Mouse (Mus musculus) liver, embryonic 15.5 days (tissue): ENCODE measurements around the gene Psmd4. TPM values are rescaled to one million over a fixed set of nuclear protein-coding genes. Genes with fewer than 3 reads are reported as not detected.

Source experiments
- ATAC-seq: fragments of 200-750 bp; cut with Nextera tagmentation; 2 replicates; pipeline ENCODE4 v1.8.0; 2017; ENCODE audit warnings: moderate number of reproducible peaks, mild to moderate bottlenecking, moderate library complexity; ENCODE audit not compliant: insufficient read depth
- H3K27ac ChIP-seq: fragments of 300-500 bp; sonication (generic); replicated peaks from 2 replicates; pipeline ENCODE4 v1.5.1; 2015; ENCODE audit warnings: mild to moderate bottlenecking, inconsistent platforms
- H3K27me3 ChIP-seq: fragments of 300-500 bp; sonication (generic); 2 replicates; pipeline ENCODE4 v1.6.1; 2015; ENCODE audit warnings: mild to moderate bottlenecking, inconsistent platforms
- H3K36me3 ChIP-seq: fragments of 300-500 bp; sonication (generic); replicated peaks from 2 replicates; pipeline ENCODE4 v1.6.1; 2015; ENCODE audit warnings: moderate library complexity, mild to moderate bottlenecking, inconsistent platforms
- H3K4me1 ChIP-seq: fragments of 300-500 bp; sonication (generic); replicated peaks from 2 replicates; pipeline ENCODE4 v1.6.1; 2015; ENCODE audit warnings: inconsistent platforms
- H3K4me2 ChIP-seq: fragments of 300-500 bp; sonication (generic); 2 replicates; pipeline ENCODE4 v1.6.1; 2015; ENCODE audit warnings: moderate library complexity, mild to moderate bottlenecking, inconsistent platforms
- H3K4me3 ChIP-seq: fragments of 300-500 bp; sonication (generic); replicated peaks from 2 replicates; pipeline ENCODE4 v1.5.1; 2015; ENCODE audit warnings: mild to moderate bottlenecking, inconsistent platforms
- H3K9ac ChIP-seq: fragments of 300-500 bp; sonication (generic); 2 replicates; pipeline ENCODE4 v1.6.1; 2015; ENCODE audit warnings: moderate library complexity, mild to moderate bottlenecking, inconsistent platforms
- H3K9me3 ChIP-seq: fragments of 300-500 bp; sonication (generic); replicated peaks from 2 replicates; pipeline ENCODE4 v1.6.1; 2016; ENCODE audit warnings: inconsistent platforms
- WGBS: fragments of 180-500 bp; shearing (Covaris S2); methylation state at CpG from one replicate; pipeline ENCODE4 v1.1.7; 2015; ENCODE audit warnings: mixed read lengths; ENCODE audit not compliant: insufficient replicate concordance; 5-methylcytosine and 5-hydroxymethylcytosine counted together
- polyA plus RNA-seq: library from polyadenylated mRNA; unstranded; fragments of >200 nt; fragmentation: Nextera tagmentation; extraction: Ambion mirVana; gene quantifications from 2 replicates; pipeline ENCODE4 v1.2.1, GENCODE M21; 2015

Psmd4 gene
- polyA plus RNA-seq: 151 and 159 TPM in 2 replicates

GRCm38 (mm10) chr3:95042166-95042837 lies at the start of gene Psmd4:
Psmd4 (minus strand) TSS chr3:95042614.
- Histone ChIP-seq H3K27ac (peak within 1 kb of the TSS; percentile 84), H3K36me3 (peaks cover 24% of the 10 kb centered on the region), H3K9me3 (no peaks in the 10 kb centered on the region), H3K4me1 (peaks cover 60% of the 10 kb centered on the region), H3K4me3 (peak within 1 kb of the TSS; percentile 75), H3K9ac (peak within 1 kb of the TSS; percentile 81), H3K27me3 (no peaks in the 10 kb centered on the region), H3K4me2 (peak within 1 kb of the TSS; percentile 69)
- WGBS: under 1% methylated on average over 36 of the region's 36 CpGs
- peak; percentile 96 for ATAC-seq

- Histone ChIP-seq H3K27ac (no peak overlapping the region), H3K9ac (no peak overlapping the region), H3K36me3 (peaks cover 23% of the 10 kb centered on the region; the same call in 1 of the 2 replicates), H3K27me3 (no peaks in the 10 kb centered on the region), H3K9me3 (no peaks in the 10 kb centered on the region), H3K4me2 (no peak overlapping the region), H3K4me3 (no peak overlapping the region), H3K4me1 (peaks cover 2% of the 10 kb centered on the region; the same call in 1 of the 2 replicates)
- WGBS: 89% methylated on average over 1 of the region's 1 CpGs
- ATAC-seq: no peak
These were observed 45.7 kb upstream of the Psmd4 start for GRCm38 (mm10) chr3:95088071-95088470.

GRCm38 (mm10) chr3:95071606-95072005 lies 29.2 kb upstream of the Psmd4 start:
- H3K4me2 ChIP-seq: no peak overlapping the region
- 81% methylated on average over 2 of the region's 2 CpGs for WGBS

GRCm38 (mm10) chr3:95066570-95066969 lies 24.2 kb upstream of the Psmd4 start:
- Histone ChIP-seq H3K36me3 (peaks cover 99% of the 10 kb centered on the region), H3K9ac (no peak overlapping the region), H3K4me1 (0 out of 2 replicates have a peak, but pooled peaks cover 5% of the 10 kb centered on the region), H3K27ac (no peak overlapping the region), H3K4me2 (no peak overlapping the region), H3K27me3 (no peaks in the 10 kb centered on the region), H3K9me3 (no peaks in the 10 kb centered on the region), H3K4me3 (no peak overlapping the region)
- ATAC-seq: no peak
- WGBS: 81% methylated on average over 11 of the region's 11 CpGs

More at GRCm38 (mm10) chr3:95071606-95072005, 29.2 kb upstream of the Psmd4 start:
- Histone ChIP-seq H3K4me3 (no peak overlapping the region), H3K4me1 (0 out of 2 replicates have a peak, but pooled peaks cover 2% of the 10 kb centered on the region), H3K9me3 (no peaks in the 10 kb centered on the region), H3K9ac (no peak overlapping the region), H3K27me3 (no peaks in the 10 kb centered on the region), H3K27ac (no peak overlapping the region), H3K36me3 (peaks cover 90% of the 10 kb centered on the region)
- ATAC-seq: no peak

- no peaks in the 10 kb centered on the region for H3K27me3 ChIP-seq
- H3K4me3 ChIP-seq: no peak overlapping the region
- 0 out of 2 replicates have a peak, but pooled peaks cover 5% of the 10 kb centered on the region for H3K4me1 ChIP-seq
- H3K36me3 ChIP-seq: peaks cover 99% of the 10 kb centered on the region
- no peak for ATAC-seq
- H3K9me3 ChIP-seq: no peaks in the 10 kb centered on the region
- H3K4me2 ChIP-seq: no peak overlapping the region
- no peak overlapping the region for H3K9ac ChIP-seq
- 88% methylated on average over 6 of the region's 6 CpGs for WGBS
- no peak overlapping the region for H3K27ac ChIP-seq
These were observed 23.7 kb upstream of the Psmd4 start for GRCm38 (mm10) chr3:95066095-95066494.

GRCm38 (mm10) chr3:95065553-95065952 lies 23.1 kb upstream of the Psmd4 start:
- ATAC-seq: no peak
- no peak overlapping the region for H3K9ac ChIP-seq
- no peak overlapping the region for H3K4me3 ChIP-seq
- no peak overlapping the region for H3K4me2 ChIP-seq
- WGBS: 83% methylated on average over 1 of the region's 1 CpGs
- 0 out of 2 replicates have a peak, but pooled peaks cover 5% of the 10 kb centered on the region for H3K4me1 ChIP-seq
- no peak overlapping the region for H3K27ac ChIP-seq
- H3K36me3 ChIP-seq: peaks cover 99% of the 10 kb centered on the region
- no peaks in the 10 kb centered on the region for H3K27me3 ChIP-seq
- H3K9me3 ChIP-seq: no peaks in the 10 kb centered on the region

GRCm38 (mm10) chr3:95063741-95064140 lies 21.3 kb upstream of the Psmd4 start:
- H3K9ac ChIP-seq: no peak overlapping the region
- ATAC-seq: no peak
- H3K4me3 ChIP-seq: no peak overlapping the region
- no peak overlapping the region for H3K4me2 ChIP-seq
- H3K27me3 ChIP-seq: no peaks in the 10 kb centered on the region
- no peak overlapping the region for H3K27ac ChIP-seq
- H3K36me3 ChIP-seq: peaks cover 99% of the 10 kb centered on the region
- H3K9me3 ChIP-seq: no peaks in the 10 kb centered on the region
- WGBS: 81% methylated on average over 4 of the region's 4 CpGs
- H3K4me1 ChIP-seq: 0 out of 2 replicates have a peak, but pooled peaks cover 5% of the 10 kb centered on the region

GRCm38 (mm10) chr3:95058078-95058477 lies 15.7 kb upstream of the Psmd4 start:
- Histone ChIP-seq H3K27ac (no peak overlapping the region), H3K27me3 (no peaks in the 10 kb centered on the region), H3K9me3 (no peaks in the 10 kb centered on the region), H3K4me2 (no peak overlapping the region), H3K4me3 (no peak overlapping the region), H3K9ac (no peak overlapping the region), H3K4me1 (peaks cover 33% of the 10 kb centered on the region), H3K36me3 (peaks cover 55% of the 10 kb centered on the region)
- 85% methylated on average over 8 of the region's 8 CpGs for WGBS
- no peak for ATAC-seq

GRCm38 (mm10) chr3:95056275-95056674 lies 13.9 kb upstream of the Psmd4 start:
- H3K36me3 ChIP-seq: peaks cover 37% of the 10 kb centered on the region
- no peak overlapping the region for H3K9ac ChIP-seq
- H3K27me3 ChIP-seq: no peaks in the 10 kb centered on the region
- peaks cover 34% of the 10 kb centered on the region for H3K4me1 ChIP-seq
- ATAC-seq: no peak
- no peak overlapping the region for H3K4me2 ChIP-seq
- 30% methylated on average over 7 of the region's 7 CpGs for WGBS
- peak overlapping the region; percentile 48; the same call in 1 of the 2 replicates for H3K27ac ChIP-seq
- H3K4me3 ChIP-seq: no peak overlapping the region
- H3K9me3 ChIP-seq: no peaks in the 10 kb centered on the region

- H3K36me3 ChIP-seq: peaks cover 21% of the 10 kb centered on the region
- H3K9ac ChIP-seq: 0 out of 2 replicates have a peak overlapping the region, but pooled peaks have one; percentile 6
- H3K9me3 ChIP-seq: no peaks in the 10 kb centered on the region
- H3K4me1 ChIP-seq: peaks cover 34% of the 10 kb centered on the region
- H3K4me3 ChIP-seq: no peak overlapping the region
- WGBS: 15% methylated on average over 10 of the region's 10 CpGs
- peak; percentile 89 for ATAC-seq
- no peaks in the 10 kb centered on the region for H3K27me3 ChIP-seq
- H3K4me2 ChIP-seq: peak overlapping the region; percentile 51
- H3K27ac ChIP-seq: peak overlapping the region; percentile 80
These were observed 12.3 kb upstream of the Psmd4 start for GRCm38 (mm10) chr3:95054481-95055260.

GRCm38 (mm10) chr3:95053701-95054100 lies 11.3 kb upstream of the Psmd4 start:
- H3K4me3 ChIP-seq: no peak overlapping the region
- no peak overlapping the region for H3K27ac ChIP-seq
- no peak for ATAC-seq
- peaks cover 34% of the 10 kb centered on the region for H3K4me1 ChIP-seq
- no peaks in the 10 kb centered on the region for H3K9me3 ChIP-seq
- no peak overlapping the region for H3K4me2 ChIP-seq
- no peak overlapping the region for H3K9ac ChIP-seq
- WGBS: 26% methylated on average over 3 of the region's 3 CpGs
- H3K36me3 ChIP-seq: peaks cover 11% of the 10 kb centered on the region
- H3K27me3 ChIP-seq: no peaks in the 10 kb centered on the region
